Mouse (Mus musculus) testis, adult 2 months (tissue): ENCODE measurements around the gene Col18a1.

Experiments used
- CTCF ChIP-seq: fragments of 200-500 bp; IDR thresholded peaks from 2 replicates; pipeline ENCODE4 v1.5.1; 2012; ENCODE audit warnings: low read depth, mild to moderate bottlenecking, inconsistent platforms, low read length, moderate library complexity; ENCODE audit not compliant: control insufficient read depth, insufficient read depth, insufficient replicate concordance
- POLR2A ChIP-seq: fragments of 200-500 bp; IDR thresholded peaks from 2 replicates; pipeline ENCODE4 v1.6.1; 2012; ENCODE audit warnings: low read depth, mild to moderate bottlenecking, inconsistent platforms, low read length, moderate library complexity; ENCODE audit not compliant: control insufficient read depth

GRCm38 (mm10) chr10:77011681-77012080 lies 154.7 kb downstream of the Col18a1 start:
- TF ChIP-seq CTCF (no peak), POLR2A (no peak)
